Mouse (Mus musculus) hindbrain, embryonic 14.5 days (tissue): ENCODE results near the gene Pbx2. TPM values are rescaled to one million over a fixed set of nuclear protein-coding genes. Genes with fewer than 3 reads are reported as not detected.

ENCODE experiments used
- ATAC-seq: fragments of 200-750 bp; cut with Nextera tagmentation; 2 replicates; pipeline ENCODE4 v1.8.0; 2017; ENCODE audit warnings: moderate number of reproducible peaks, mild to moderate bottlenecking, moderate TSS enrichment, moderate library complexity; ENCODE audit not compliant: low FRiP score
- DNase-seq: peaks from one replicate; pipeline ENCODE4 v3.0.0-alpha.2; 2015; ENCODE audit warnings: low spot score
- H3K27ac ChIP-seq: fragments of 300-500 bp; sonication (generic); 2 replicates; pipeline ENCODE4 v1.5.1; 2014; ENCODE audit warnings: mild to moderate bottlenecking, moderate library complexity
- H3K27me3 ChIP-seq: fragments of 300-500 bp; sonication (generic); 2 replicates; pipeline ENCODE4 v1.6.1; 2014; ENCODE audit warnings: mild to moderate bottlenecking, low read length, mixed read lengths; ENCODE audit not compliant: control insufficient read depth, insufficient read depth
- H3K36me3 ChIP-seq: fragments of 300-500 bp; sonication (generic); replicated peaks from 2 replicates; pipeline ENCODE4 v1.6.1; 2014; ENCODE audit not compliant: control insufficient read depth, insufficient read depth
- H3K4me1 ChIP-seq: fragments of 300-500 bp; sonication (generic); replicated peaks from 2 replicates; pipeline ENCODE4 v1.6.1; 2014; ENCODE audit warnings: antibody characterized with exemption, low read length, mixed read lengths; ENCODE audit not compliant: control insufficient read depth, insufficient read depth
- H3K4me2 ChIP-seq: fragments of 300-500 bp; sonication (generic); replicated peaks from 2 replicates; pipeline ENCODE4 v1.6.1; 2014; ENCODE audit warnings: mild to moderate bottlenecking, moderate library complexity
- H3K4me3 ChIP-seq: fragments of 300-500 bp; sonication (generic); replicated peaks from 2 replicates; pipeline ENCODE4 v1.5.1; 2014; ENCODE audit warnings: mild to moderate bottlenecking, low read length
- H3K9ac ChIP-seq: fragments of 300-500 bp; sonication (generic); 2 replicates; pipeline ENCODE4 v1.6.1; 2014
- H3K9me3 ChIP-seq: fragments of 300-500 bp; sonication (generic); 2 replicates; pipeline ENCODE4 v1.6.1; 2016; ENCODE audit warnings: low read length; ENCODE audit not compliant: control insufficient read depth
- WGBS: fragments of 180-500 bp; shearing (Covaris S2); extraction: QIAGEN DNeasy Blood & Tissue Kit; methylation state at CpG from one replicate; pipeline ENCODE4 v1.1.7; 2014; 5-methylcytosine and 5-hydroxymethylcytosine counted together
- polyA plus RNA-seq: library from polyadenylated mRNA; unstranded; fragments of >200 nt; fragmentation: Nextera tagmentation; extraction: Ambion mirVana; gene quantifications from 2 replicates; pipeline ENCODE4 v1.2.1, GENCODE M21; 2014

The Pbx2 gene
- polyA plus RNA-seq, 1 experiment from 2014 or later: 10.5 TPM

DNA sequence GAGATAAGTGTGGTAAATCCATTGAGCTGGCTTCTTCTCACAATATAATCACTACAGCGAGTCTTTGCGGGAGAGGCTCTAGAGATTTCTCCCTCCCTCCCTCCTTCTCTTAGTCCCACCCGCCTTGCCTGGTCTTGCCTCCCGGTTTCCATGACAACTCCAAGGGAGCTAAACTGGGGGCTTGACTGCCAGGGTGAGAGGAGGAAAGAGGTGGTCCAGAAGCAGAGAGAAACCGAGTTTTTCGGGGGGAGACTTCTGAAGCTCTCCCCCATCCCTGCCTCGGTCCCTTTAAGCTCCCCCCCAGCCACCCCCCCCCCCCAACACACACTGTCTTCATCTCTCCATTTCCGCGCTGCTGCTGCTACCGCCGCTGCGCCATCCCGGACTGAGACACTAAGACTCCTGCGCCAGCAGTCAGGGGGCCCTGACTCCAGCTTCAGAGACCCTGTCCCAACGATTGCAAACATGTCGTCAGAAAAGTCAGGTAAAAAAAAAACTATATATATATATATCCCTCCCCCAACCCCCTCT, 38.2 kb downstream of the Pbx2 start, which contains the start of gene Prrt1:
Gene Prrt1 (plus strand): TSS at position 313 of the 531 bp plus-strand sequence.
- 0% methylated on average over 16 of the region's 16 CpGs for WGBS
- Histone ChIP-seq H3K4me3 (peak within 1 kb of the TSS; percentile 74), H3K9ac (peak within 1 kb of the TSS; percentile 72), H3K36me3 (peaks cover 7% of the 10 kb centered on the region; the same call in 1 of the 2 replicates), H3K4me2 (peak within 1 kb of the TSS; percentile 85), H3K4me1 (peaks cover 46% of the 10 kb centered on the region), H3K9me3 (no peaks in the 10 kb centered on the region), H3K27me3 (peaks cover 23% of the 10 kb centered on the region), H3K27ac (peak within 1 kb of the TSS; percentile 90)
- DNase-seq (peak; percentile 68), ATAC-seq (peak; percentile 56)

DNA sequence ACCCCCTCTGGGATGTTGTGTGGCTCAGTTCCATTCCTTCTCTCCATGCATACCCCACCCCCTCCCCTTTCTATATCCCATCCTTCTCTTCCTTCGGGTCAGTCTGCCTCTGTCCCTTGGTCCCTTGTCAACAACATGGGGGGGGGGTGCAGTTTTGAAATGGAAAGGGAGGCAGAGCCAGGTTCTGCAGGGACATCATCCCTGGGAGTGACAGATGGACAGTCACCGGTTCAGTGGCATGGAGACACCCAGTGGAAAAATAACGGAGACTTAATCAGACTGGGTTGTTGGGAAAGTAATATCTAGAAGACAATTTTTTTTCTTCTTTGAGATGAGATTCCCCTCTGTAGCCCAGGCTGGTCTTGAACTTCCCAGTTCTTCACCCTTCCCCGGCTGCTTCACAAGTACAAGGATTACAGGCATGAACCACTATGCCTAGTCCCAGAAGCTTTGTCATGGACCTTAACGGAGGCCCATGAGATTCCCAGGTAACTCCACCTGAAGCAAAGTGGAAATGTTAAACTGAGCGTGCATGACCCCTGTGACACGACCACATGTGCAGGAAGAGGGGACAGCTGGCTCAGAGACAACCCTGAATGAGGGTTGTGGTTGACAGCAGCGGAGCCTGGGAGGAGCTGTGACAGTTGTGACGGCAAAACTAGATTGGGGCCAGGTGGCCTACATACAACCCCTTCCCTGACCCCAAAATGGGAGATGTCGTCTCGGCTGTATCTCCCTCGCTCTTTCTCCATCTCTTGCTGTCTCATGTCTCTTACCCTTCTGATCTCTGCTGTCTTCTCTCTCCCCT, 38.9 kb downstream of the Pbx2 start:
- H3K36me3 ChIP-seq: 0 out of 2 replicates have a peak, but pooled peaks cover 5% of the 10 kb centered on the region
- H3K9me3 ChIP-seq: no peaks in the 10 kb centered on the region
- WGBS: 13% methylated on average over 12 of the region's 12 CpGs
- DNase-seq: no peak
- H3K4me1 ChIP-seq: peaks cover 46% of the 10 kb centered on the region
- peak overlapping the region; percentile 74 for H3K4me3 ChIP-seq
- peaks cover 23% of the 10 kb centered on the region for H3K27me3 ChIP-seq
- H3K4me2 ChIP-seq: peak overlapping the region; percentile 85
- H3K9ac ChIP-seq: peak overlapping the region; percentile 72
- no peak for ATAC-seq
- peak overlapping the region; percentile 90; the same call in 1 of the 2 replicates for H3K27ac ChIP-seq

DNA sequence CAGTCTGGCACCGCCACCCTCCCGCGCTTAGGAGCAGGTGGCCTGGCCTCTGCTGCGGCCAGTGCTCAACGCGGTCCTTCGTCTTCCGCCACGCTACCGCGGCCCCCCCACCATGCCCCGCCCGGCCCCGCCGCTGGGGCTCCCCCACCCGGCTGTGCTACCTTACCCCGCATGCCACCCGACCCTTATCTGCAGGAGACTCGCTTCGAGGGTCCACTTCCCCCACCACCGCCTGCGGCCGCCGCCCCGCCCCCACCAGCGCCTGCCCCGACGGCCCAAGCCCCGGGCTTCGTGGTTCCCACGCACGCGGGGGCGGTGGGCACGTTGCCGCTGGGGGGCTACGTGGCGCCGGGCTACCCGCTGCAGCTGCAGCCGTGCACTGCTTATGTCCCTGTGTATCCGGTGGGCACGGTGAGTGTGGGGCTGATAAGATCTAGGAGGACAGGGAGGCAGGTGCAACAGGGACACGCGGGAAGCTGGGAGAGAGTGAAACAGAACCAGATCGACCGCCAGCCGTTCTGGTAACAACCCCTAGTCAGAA, 39.8 kb downstream of the Pbx2 start:
- H3K9ac ChIP-seq: peak overlapping the region; percentile 72
- H3K4me1 ChIP-seq: peaks cover 46% of the 10 kb centered on the region
- H3K27ac ChIP-seq: no peak overlapping the region
- WGBS: 3% methylated on average over 47 of the region's 48 CpGs
- H3K9me3 ChIP-seq: no peaks in the 10 kb centered on the region
- H3K4me2 ChIP-seq: peak overlapping the region; percentile 85
- no peak for DNase-seq
- peak overlapping the region; percentile 74 for H3K4me3 ChIP-seq
- no peaks in the 10 kb centered on the region for H3K36me3 ChIP-seq
- peaks cover 23% of the 10 kb centered on the region for H3K27me3 ChIP-seq
- ATAC-seq: no peak

DNA sequence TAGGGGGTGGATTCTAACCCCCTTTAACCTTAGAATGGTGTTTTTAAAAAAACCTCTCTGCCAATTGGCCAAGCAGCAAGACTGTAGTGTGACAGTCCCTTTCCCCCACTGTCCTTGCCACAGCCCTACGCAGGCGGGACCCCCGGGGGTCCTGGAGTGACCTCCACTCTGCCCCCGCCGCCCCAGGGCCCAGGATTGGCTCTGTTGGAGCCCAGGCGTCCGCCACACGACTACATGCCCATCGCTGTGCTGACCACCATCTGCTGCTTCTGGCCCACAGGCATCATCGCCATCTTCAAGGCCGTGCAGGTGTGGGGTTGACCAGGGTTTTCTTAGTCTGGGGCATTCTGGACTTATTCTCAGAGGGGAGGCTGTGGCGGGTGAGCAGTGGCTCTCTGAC, 40.6 kb downstream of the Pbx2 start:
- Histone ChIP-seq H3K4me1 (peaks cover 39% of the 10 kb centered on the region), H3K27me3 (peaks cover 23% of the 10 kb centered on the region), H3K4me2 (peak overlapping the region; percentile 85), H3K27ac (no peak overlapping the region), H3K4me3 (peak overlapping the region; percentile 74), H3K9me3 (no peaks in the 10 kb centered on the region), H3K9ac (peak overlapping the region; percentile 51), H3K36me3 (no peaks in the 10 kb centered on the region)
- DNase-seq (no peak), ATAC-seq (no peak)
- WGBS: 4% methylated on average over 12 of the region's 12 CpGs

DNA sequence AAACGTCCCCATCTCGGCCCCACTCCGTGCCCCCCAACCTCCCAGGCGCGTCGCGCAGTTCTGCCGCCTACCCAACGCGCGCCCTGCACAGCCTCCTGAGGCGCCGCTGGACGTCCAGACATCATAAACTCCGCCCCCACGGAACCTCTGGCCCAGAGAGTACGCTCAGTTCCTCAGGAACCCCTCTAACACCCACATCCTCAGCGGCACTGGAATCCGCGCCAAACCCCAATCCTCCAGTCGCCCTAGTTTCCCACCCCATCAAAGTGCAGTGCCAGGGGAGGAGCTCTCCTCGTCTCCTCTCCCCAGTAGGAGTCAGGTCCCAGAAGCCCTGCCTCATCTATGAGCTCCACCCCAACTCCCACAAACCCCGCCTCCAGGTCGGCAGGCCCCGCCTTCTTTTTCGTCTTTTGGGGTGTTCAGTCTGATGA, 41.2 kb downstream of the Pbx2 start:
- no peak overlapping the region for H3K27ac ChIP-seq
- no peaks in the 10 kb centered on the region for H3K9me3 ChIP-seq
- H3K4me3 ChIP-seq: peak overlapping the region; percentile 74
- WGBS: 3% methylated on average over 26 of the region's 26 CpGs
- DNase-seq (no peak), ATAC-seq (no peak)
- H3K36me3 ChIP-seq: no peaks in the 10 kb centered on the region
- peak overlapping the region; percentile 51 for H3K9ac ChIP-seq
- H3K4me1 ChIP-seq: peaks cover 39% of the 10 kb centered on the region
- peak overlapping the region; percentile 85 for H3K4me2 ChIP-seq
- peaks cover 23% of the 10 kb centered on the region for H3K27me3 ChIP-seq

DNA sequence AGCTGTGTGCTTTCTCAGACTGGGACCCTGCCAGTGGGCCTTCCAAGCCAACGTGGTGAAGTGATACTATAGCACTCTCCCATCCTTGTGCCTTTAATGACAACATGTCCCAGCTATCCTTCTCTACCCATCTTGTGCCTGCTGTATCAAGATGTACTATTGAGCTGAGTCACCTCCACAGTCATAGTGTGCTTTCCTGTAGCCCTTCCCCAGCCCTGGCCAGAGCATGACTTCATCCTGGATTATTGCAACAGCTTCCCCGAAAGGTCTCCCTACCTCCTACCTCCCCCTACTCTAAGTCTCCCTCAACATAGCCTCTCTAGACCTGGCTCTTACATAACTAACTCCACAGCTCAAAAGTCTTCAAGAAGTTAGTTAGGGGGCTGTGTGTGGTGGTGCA, 44.6 kb downstream of the Pbx2 start:
- DNase-seq (no peak), ATAC-seq (no peak)
- Histone ChIP-seq H3K36me3 (no peaks in the 10 kb centered on the region), H3K9me3 (no peaks in the 10 kb centered on the region), H3K4me2 (no peak overlapping the region), H3K27me3 (peaks cover 16% of the 10 kb centered on the region), H3K9ac (no peak overlapping the region), H3K4me3 (no peak overlapping the region), H3K27ac (no peak overlapping the region), H3K4me1 (peaks cover 13% of the 10 kb centered on the region)
- WGBS: 71% methylated on average over 2 of the region's 2 CpGs

DNA sequence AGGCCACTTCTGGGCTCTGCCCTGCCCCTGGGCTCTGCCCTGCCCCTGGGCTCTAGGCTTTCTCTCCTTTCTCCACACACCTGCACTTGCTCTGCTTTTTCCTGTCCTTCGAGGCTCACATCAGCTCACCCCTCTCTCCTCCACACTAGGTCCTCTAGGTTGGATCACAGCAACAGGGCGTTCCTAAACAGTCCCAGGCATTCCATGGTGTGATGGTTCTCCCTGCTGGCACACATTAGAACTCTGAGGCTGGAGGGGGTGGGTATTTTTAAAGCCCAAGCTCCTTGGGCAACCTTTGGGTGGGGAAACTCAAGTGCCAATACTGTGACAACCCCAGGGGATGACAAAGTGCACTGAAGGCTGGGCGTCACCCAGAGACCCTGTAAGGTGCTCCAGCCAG, 46.4 kb downstream of the Pbx2 start:
- H3K4me1 ChIP-seq: no peaks in the 10 kb centered on the region
- WGBS: 78% methylated on average over 3 of the region's 3 CpGs
- H3K36me3 ChIP-seq: no peaks in the 10 kb centered on the region
- H3K27me3 ChIP-seq: 0 out of 2 replicates have a peak, but pooled peaks cover under 1% of the 10 kb centered on the region
- DNase-seq: no peak
- H3K9me3 ChIP-seq: no peaks in the 10 kb centered on the region
- H3K27ac ChIP-seq: no peak overlapping the region
- no peak overlapping the region for H3K4me2 ChIP-seq
- no peak overlapping the region for H3K4me3 ChIP-seq
- no peak overlapping the region for H3K9ac ChIP-seq
- no peak for ATAC-seq

DNA sequence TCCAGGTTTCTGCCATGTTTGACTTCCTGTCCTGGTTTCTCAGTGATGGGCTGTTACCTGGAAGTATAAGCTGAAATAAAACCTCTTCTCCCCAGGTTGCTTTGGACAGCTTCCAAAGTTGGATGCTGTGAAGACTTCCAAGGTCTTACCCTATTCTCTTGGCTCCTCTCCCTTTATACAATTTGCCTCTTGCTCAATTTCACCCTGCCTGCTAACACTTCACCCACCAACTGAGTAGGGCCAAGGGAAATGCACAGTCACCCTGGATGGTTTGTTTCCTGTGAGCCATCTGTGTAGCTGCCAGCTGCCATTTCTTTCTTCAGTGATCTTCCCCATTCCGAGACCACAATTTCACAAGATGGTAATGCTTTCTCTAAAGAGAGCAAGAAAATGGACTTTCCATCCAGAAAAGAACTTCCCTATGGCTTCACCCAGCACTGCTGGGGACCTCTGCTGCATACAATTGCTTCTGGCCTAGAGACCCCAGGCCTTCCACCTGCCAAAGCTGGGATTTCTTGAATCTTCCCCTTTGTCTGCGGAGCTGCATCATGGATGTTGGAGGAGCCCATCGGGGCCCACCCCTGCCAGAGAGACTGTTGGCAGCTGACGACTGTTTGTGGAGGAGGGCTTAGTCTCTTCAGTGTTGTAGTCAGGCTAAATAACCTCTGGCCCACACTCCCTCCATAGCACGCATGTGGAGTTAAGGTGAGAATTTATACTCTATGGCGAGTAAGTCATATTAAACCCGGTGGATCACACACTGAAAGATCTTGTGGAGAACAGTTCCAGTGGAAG, 48.6 kb downstream of the Pbx2 start:
- Histone ChIP-seq H3K9ac (no peak overlapping the region), H3K27me3 (no peaks in the 10 kb centered on the region), H3K27ac (no peak overlapping the region), H3K4me3 (no peak overlapping the region), H3K36me3 (no peaks in the 10 kb centered on the region), H3K9me3 (no peaks in the 10 kb centered on the region), H3K4me2 (no peak overlapping the region), H3K4me1 (no peaks in the 10 kb centered on the region)
- DNase-seq (no peak), ATAC-seq (no peak)
- 82% methylated on average over 7 of the region's 7 CpGs for WGBS
